Mouse (Mus musculus): ENCODE measurements at regions not wholly inside any gene's neighbourhood (a gene's known extent, or its start where the extent isn't known, plus 50 kb on each side); places are given as distances from the start of the nearest gene placed in this dataset.

DNA sequence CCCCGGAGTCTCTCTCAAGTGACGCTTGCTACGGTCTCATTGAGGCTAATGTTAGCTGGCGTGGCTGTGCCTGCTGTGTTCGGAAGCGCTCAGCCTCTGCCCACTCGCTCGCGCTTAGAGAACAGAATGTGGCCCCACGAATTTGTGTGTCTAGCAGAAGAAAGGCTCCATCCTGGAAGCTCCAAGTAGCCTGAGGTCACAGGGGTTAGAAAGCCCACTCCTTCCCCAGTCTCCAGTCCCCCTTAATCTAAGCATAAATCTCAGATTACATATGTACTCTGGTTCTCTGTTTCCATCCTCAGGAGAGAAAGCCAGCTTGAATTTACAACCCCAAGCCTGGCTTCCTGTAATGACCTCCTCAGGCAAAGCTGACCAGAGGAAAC, 73.8 kb upstream of the Gm9887 start:
- TF ChIP-seq CTCF (IDR thresholded peaks at IDR 0.05; ENCODE audit: low read depth, low read length) (no peak), GATA2 (IDR thresholded peaks at IDR 0.05; ENCODE audit: borderline replicate concordance, low read depth, low read length) (no peak), TAL1 (conservative IDR thresholded peaks at IDR 0.05; ENCODE audit: low read depth, low read length) (no peak), GATA1 (IDR thresholded peaks at IDR 0.05; ENCODE audit: borderline replicate concordance, low read length) (no peak)

Data from G1E (cell line).